Mouse (Mus musculus) kidney, adult 8-10 months (tissue): ENCODE measurements around the gene Pxmp4.
A peak's percentile ranks its signal among the peaks of the same experiment; 100 is the strongest.

Experiments used
- DNase-seq, 2 experiments: peaks; one replicate each; pipeline ENCODE4 v3.0.0; 2022

Pxmp4 gene

GRCm38 (mm10) chr2:154603638-154604153 is at the start of gene Pxmp4:
TSS of gene Pxmp4 (minus strand) at chr2:154603708.
- DNase-seq = peak; percentile 100

- DNase-seq = peak; percentile 62 to 80
Observed at GRCm38 (mm10) chr2:154651363-154651762, 47.9 kb upstream of the Pxmp4 start, which contains the start of gene Chmp4b. TSS of gene Chmp4b (plus strand) at chr2:154651705.

DNA sequence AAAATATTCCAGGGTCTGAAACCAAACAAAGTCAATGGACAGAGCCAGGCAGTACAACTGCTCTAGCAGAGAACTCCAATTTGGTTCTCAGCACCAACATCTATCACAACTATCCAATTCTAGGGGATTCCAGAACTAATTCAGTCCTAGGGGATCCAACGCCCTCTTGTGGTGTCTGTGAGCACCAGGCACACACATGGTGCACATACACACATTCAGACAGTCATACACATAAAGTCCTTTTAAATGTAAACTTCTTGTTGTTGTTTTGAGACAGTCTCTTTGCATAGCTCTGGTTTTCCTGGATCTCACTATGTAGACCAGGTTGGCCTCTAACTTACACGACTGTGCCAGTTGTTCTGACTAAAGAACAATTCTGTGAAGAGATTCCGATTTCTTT is 46.9 kb upstream of the Pxmp4 start:
- DNase-seq = no peak

GRCm38 (mm10) chr2:154648086-154648485 is 44.6 kb upstream of the Pxmp4 start:
- peak; percentile 45 to 57 for DNase-seq

DNA sequence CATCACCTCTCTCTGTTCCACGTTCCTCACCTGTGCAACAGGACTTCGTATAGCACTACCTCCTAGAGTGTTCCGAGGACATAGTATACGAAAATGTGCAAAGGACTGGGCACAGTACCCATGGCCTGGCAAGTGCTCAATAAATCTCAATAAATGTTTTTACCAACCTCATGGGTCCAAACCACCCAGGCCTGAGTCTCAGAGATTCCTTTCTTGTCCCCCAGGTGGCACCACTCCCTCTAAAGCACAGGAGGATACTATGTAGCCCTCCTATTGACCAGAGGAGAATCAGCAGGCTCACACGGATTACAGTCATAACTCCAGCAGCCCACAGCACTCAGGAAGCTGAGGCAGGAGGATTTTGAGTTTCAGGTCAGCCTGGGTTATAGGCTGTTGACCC is 43.1 kb upstream of the Pxmp4 start:
- DNase-seq = peak in 1 of 2 experiments; percentile 38

GRCm38 (mm10) chr2:154642712-154643385 is 39.3 kb upstream of the Pxmp4 start:
- DNase-seq = no peak

DNA sequence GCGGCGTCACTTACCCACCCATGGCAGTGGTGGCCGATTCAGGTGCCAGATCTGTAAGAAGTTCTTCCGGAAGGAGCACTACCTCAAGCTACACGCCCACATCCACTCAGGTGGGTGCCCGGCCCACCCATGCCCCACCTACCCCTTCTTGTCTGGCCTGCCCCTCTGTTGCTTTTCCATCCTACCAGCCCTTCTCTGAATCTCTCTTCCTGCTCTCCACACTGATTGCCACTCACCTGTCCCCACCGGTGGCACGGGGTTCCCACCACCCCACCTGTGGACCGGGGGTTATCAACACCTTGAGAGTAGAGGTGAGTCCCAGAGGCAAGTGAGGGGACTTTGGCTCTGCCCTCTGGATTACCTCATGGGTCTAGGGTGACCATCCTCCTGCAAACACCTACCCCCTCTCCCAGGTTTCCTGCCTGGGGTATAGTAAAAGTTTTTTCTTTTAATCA is 38.5 kb upstream of the Pxmp4 start:
- peak in 1 of 2 experiments; percentile 43 for DNase-seq

GRCm38 (mm10) chr2:154641176-154641575 is 37.7 kb upstream of the Pxmp4 start:
- DNase-seq = no peak

- no peak for DNase-seq
Observed at GRCm38 (mm10) chr2:154639115-154639514, 35.6 kb upstream of the Pxmp4 start.

- DNase-seq = no peak
Observed at GRCm38 (mm10) chr2:154638521-154638920, 35.0 kb upstream of the Pxmp4 start.

- DNase-seq = no peak
Observed at GRCm38 (mm10) chr2:154635826-154636225, 32.3 kb upstream of the Pxmp4 start.

- no peak for DNase-seq
Observed at GRCm38 (mm10) chr2:154633876-154634644, 30.6 kb upstream of the Pxmp4 start.

DNA sequence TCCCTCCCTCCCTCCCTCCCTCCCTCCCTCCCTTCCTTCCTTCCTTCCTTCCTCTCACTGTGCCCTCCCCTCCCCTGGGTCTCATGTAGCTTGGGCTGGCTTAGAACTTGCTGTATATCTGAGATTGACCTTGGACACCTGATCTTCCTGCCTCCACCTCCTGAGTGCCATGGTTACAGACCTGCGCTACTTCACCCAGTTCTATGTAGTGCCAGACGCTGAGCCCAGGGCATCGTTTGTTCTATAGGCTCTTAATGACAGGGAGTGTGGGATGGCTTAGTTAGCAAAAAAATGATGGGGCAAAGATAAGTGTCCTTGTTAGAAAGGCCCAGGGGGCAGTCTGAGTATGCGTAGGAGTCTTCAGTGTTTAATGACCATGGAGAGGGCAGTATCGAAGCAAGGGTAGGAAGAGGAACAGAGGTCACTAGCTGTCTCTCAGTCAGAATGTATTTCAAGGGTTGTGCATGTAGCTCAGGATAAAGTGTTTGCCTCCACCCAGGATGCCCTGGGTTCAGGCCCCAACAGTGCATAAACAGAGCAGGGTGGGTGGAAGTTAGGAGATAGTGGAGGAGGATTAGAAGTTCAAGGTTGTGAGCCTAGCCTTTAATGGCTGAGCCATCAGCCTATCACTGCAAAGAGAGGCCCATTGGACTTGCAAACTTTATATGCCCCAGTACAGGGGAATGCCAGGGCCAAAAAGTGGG is 29.7 kb upstream of the Pxmp4 start:
- DNase-seq = no peak

DNA sequence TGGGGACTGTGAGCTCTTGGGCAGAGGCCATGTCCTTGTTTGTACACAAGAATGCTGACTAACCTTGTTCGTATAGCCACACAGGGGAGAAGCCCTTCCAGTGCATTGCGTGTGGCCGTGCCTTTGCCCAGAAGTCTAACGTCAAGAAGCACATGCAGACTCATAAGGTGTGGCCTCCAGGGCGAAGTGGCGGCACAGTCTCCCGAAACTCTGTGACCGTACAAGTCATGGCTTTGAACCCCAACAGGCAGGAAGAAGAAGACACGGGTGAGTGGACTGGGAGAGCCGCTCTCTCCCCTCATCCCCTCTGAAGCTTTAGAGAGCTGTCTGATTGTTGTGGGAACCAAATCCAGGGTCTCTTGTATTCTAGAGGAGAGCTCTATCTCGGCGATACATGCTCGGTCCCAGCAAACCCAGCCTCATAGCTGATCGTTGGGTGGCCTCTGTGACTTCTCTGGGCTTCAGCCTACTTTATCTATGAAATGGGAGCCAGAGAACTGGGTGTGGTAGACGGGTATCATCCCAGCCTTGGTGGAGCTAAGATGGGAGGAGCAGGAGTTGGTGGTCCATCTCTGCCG is 28.8 kb upstream of the Pxmp4 start:
- no peak for DNase-seq

DNA sequence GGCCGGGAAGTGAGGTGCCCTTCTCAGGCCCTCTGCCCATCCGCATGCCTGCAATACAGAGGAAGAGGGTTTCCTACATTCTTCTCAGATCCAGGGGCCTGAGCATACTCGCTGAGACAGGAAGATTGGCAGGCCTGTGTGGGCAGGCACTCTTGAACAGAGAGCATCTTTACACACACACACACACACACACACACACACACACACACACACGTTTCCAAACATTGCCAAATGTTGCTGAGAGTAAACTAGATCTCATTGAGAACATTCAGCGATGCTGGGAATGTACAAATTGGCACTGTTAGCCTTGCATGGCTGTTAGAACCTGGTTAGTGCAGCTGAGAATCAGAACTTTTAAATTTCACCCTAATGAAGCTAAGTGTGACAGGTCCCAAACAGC is 27.0 kb upstream of the Pxmp4 start:
- DNase-seq = no peak

DNA sequence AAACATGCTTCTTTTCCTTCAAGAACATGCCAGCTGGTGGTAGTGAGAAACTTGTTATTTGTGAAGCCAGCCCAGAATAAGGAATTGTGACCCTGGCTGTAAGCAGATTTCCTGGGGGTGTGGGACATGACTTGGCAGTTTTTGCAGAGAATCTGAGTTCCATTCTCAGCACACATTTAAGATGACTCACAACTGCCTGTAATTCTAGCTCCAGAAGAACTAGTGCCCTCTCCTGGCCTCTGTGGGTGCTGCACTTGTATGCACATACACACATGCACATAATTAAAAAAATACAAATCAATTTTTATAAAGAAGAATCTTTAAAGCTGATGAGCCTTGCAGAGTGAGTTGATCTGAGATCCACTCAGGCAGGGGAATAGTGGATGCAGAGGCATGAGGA is 20.6 kb upstream of the Pxmp4 start:
- no peak for DNase-seq

DNA sequence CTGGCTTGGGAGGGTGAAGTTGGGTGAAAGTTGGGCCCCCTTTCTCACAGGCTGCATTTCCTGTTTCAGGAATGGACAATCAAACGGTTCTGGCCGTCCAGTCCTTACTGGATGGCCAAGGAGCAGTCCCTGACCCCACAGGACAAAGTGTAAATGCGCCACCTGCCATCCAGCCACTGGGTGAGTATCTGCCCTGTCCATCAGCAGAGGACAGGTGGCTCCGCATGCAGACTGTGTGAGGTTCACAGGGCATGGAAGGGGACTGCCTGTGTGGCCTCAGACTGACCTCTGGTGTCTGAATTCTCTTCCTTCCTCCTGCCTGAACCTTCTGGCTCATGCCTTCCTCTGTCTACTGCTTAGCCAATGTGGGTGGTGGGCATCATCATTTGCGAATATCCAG is 18.2 kb upstream of the Pxmp4 start:
- DNase-seq = peak; percentile 37 to 42

GRCm38 (mm10) chr2:154617061-154617460 is 13.6 kb upstream of the Pxmp4 start:
- DNase-seq = no peak

DNA sequence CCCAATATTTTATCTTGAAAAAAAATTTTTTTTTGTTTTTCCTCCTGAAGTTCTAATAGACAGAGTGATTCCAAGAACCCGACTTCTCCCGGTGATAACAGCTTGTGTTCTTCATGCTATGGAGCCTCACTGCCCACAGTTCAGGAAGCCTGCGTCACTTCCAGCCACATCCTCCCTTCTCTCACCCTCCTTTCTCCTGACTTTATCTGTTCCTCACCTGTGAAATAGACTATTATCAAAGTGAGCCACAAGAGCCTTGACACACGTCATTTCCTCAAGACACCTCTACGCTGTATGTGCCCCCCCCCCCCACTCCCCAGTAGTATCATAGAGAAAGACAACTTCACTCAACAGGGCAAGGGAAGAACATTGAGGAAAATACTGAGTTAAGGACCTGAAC is 12.2 kb upstream of the Pxmp4 start:
- DNase-seq = no peak

DNA sequence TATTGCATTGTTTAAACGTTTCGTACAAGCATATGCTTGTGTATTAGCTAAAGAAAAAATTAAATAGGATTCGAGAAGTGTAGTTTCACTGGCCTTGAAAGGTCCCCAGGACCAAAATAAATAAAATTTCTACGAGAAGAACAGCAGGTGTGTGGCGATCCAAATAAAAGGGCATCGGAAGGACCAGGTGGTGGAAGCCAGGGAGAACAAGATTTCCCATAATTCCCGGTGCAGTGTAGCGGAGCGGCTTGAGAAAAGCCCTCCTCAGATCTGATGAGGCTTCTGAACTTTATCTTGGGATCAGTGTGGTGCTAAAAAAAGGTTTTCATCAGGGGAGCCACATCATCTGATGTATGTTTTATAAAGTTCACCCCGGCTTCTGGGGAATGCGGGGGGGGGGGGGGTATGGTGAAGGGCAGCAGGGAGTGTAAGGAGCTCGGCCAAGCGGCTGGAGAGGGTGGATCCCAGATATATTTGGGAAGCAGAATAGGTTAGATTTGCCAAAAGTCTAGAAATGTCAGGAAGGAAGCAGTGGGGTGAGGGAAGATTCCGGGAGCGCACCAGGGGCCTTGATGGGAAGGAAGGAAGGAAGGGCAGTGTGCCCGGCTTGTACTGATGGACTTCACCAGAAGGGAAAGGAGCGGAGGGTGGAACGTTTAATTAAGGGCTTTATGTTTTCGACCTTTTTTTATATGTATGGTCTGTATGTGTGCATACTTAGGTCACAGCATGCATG is 11.5 kb upstream of the Pxmp4 start:
- no peak for DNase-seq

- DNase-seq = peak; percentile 88 to 89
Observed at GRCm38 (mm10) chr2:154613118-154614115, 9.9 kb upstream of the Pxmp4 start, which contains the start of the genes Zfp341 and 4930519P11Rik. TSS of gene Zfp341 (plus strand) at chr2:154613297. TSS of gene 4930519P11Rik (minus strand) at chr2:154613437.
